Comparison of ENCODE assay signal across 11 mouse cellular contexts in genomic region chr17:80225142-80225541, GRCm38 (mm10). TPM values are rescaled to one million over a fixed set of nuclear protein-coding genes. Genes with fewer than 3 reads are reported as not detected.
DNase-seq lines count a peak whose midpoint lies in the region; ATAC-seq and TF ChIP-seq lines count a peak whose summit lies in the region.
"Not testable (repeated sequence)": the region's sequence is repeated elsewhere in the genome, so short reads cannot be mapped to it uniquely, and the experiment has no call there.
"Had no signal": no experiment of that assay in that cellular context is flagged by ENCODE, and none has a peak within 500 bp of the region (broad histone marks: within the 10 kb centered on the region; RNA-seq: fewer than 3 reads in every experiment).

No protein-coding gene starts in this region.

- H3K27ac ChIP-seq in bone marrow macrophage, adult 2 months (ENCODE audit: insufficient read depth, low read depth, low read length): peak overlapping the region; percentile 70; the same call in 1 of the 2 replicates
- H3K27ac ChIP-seq in heart, embryonic 11.5 days (ENCODE audit: low read depth, low read length): peak overlapping the region; percentile 92; the same call in 1 of the 2 replicates
- H3K27ac ChIP-seq in hindbrain, postnatal 0 days: peak overlapping the region; percentile 85; the same call in 1 of the 2 replicates
- peak overlapping the region; percentile 91; the same call in 1 of the 2 replicates for H3K27ac ChIP-seq in limb, embryonic 13.5 days
- not testable (repeated sequence) for H3K27ac ChIP-seq in macrophage
- peak overlapping the region; percentile 81; the same call in 1 of the 2 replicates for H3K27ac ChIP-seq in neural tube, embryonic 13.5 days (replicated peaks)

- H3K27me3 ChIP-seq in heart, embryonic 11.5 days (ENCODE audit: control insufficient read depth, insufficient read depth, low read length); hindbrain, postnatal 0 days (ENCODE audit: insufficient read depth, low read length); limb, embryonic 13.5 days; neural tube, embryonic 13.5 days: not testable (repeated sequence)

- H3K79me2 ChIP-seq in macrophage (ENCODE audit: inconsistent target): not testable (repeated sequence)

- WGBS in heart, embryonic 11.5 days (ENCODE audit: insufficient replicate concordance): 53% methylated on average over 5 of the region's 5 CpGs
- 51% methylated on average over 4 of the region's 5 CpGs for WGBS in hindbrain, postnatal 0 days
- 57% methylated on average over 5 of the region's 5 CpGs for WGBS in limb, embryonic 13.5 days
- 37% methylated on average over 4 of the region's 5 CpGs for WGBS in macrophage (ENCODE audit: missing documents)
- WGBS in neural tube, embryonic 13.5 days: 54% methylated on average over 5 of the region's 5 CpGs

- peak overlapping the region; percentile 90 for H3K9ac ChIP-seq in heart, embryonic 11.5 days (ENCODE audit: low read depth, low read length)
- H3K9ac ChIP-seq in hindbrain, postnatal 0 days (replicated peaks; ENCODE audit: low read length): 0 out of 2 replicates have a peak overlapping the region, but pooled peaks have one; percentile 60
- peak overlapping the region; percentile 77 for H3K9ac ChIP-seq in limb, embryonic 13.5 days
- peak overlapping the region; percentile 73 for H3K9ac ChIP-seq in neural tube, embryonic 13.5 days

- H3K4me3 ChIP-seq in bone marrow macrophage, adult 2 months (ENCODE audit: insufficient read depth, low read length): peak overlapping the region; percentile 71
- peak overlapping the region; percentile 69 for H3K4me3 ChIP-seq in heart, embryonic 11.5 days (ENCODE audit: low read depth, low read length)
- H3K4me3 ChIP-seq in hindbrain, postnatal 0 days (ENCODE audit: low read length): peak overlapping the region; percentile 57
- peak overlapping the region; percentile 62 for H3K4me3 ChIP-seq in limb, embryonic 13.5 days
- peak overlapping the region; percentile 67 for H3K4me3 ChIP-seq in macrophage (ENCODE audit: inconsistent target)
- H3K4me3 ChIP-seq in neural tube, embryonic 13.5 days: peak overlapping the region; percentile 56

- peak; percentile 32; the same call in 1 of the 2 replicates for ATAC-seq in erythroblast, adult 5-6 weeks (replicated peaks; ENCODE audit: low FRiP score, poor library complexity, severe bottlenecking)
- ATAC-seq in heart, embryonic 11.5 days (replicated peaks; ENCODE audit: insufficient number of reproducible peaks, low FRiP score, low TSS enrichment); hindbrain, postnatal 0 days; limb, embryonic 13.5 days (ENCODE audit: low FRiP score, low read depth): not testable (repeated sequence)
- ATAC-seq in neural tube, embryonic 13.5 days (ENCODE audit: low read depth): peak; percentile 2; the same call in 1 of the 2 replicates

- not testable (repeated sequence) for TF ChIP-seq POLR2A in bone marrow macrophage, adult 2 months (IDR thresholded peaks at IDR 0.05; ENCODE audit: borderline replicate concordance, low read depth, low read length)

- H3K4me1 ChIP-seq in bone marrow macrophage, adult 2 months (ENCODE audit: control insufficient read depth, insufficient read depth, low read length); heart, embryonic 11.5 days (ENCODE audit: control insufficient read depth, insufficient read depth, low read length); hindbrain, postnatal 0 days (ENCODE audit: insufficient read depth, low read length); limb, embryonic 13.5 days: not testable (repeated sequence)
- H3K4me1 ChIP-seq in neural tube, embryonic 13.5 days (replicated peaks): peaks cover 13% of the 10 kb centered on the region

- not testable (repeated sequence) for H3K36me3 ChIP-seq in heart, embryonic 11.5 days (ENCODE audit: control insufficient read depth, insufficient read depth, low read length); hindbrain, postnatal 0 days (ENCODE audit: insufficient read depth, low read length); limb, embryonic 13.5 days; macrophage (ENCODE audit: inconsistent target); neural tube, embryonic 13.5 days

- DNase-seq in 3134 (ENCODE audit: extremely low read depth, insufficient read length, low spot score): peak; percentile 22
- not testable (repeated sequence) for DNase-seq in hindbrain, postnatal 0 days (ENCODE audit: low spot score)

- peak overlapping the region; percentile 71 for H3K4me2 ChIP-seq in heart, embryonic 11.5 days
- peak overlapping the region; percentile 70 for H3K4me2 ChIP-seq in hindbrain, postnatal 0 days (ENCODE audit: low read depth, low read length)
- peak overlapping the region; percentile 76 for H3K4me2 ChIP-seq in limb, embryonic 13.5 days (replicated peaks)
- peak overlapping the region; percentile 61 for H3K4me2 ChIP-seq in neural tube, embryonic 13.5 days

- TF ChIP-seq CTCF in bone marrow macrophage, adult 2 months (IDR thresholded peaks at IDR 0.05; ENCODE audit: low read depth, low read length); hindbrain, postnatal 0 days (IDR thresholded peaks at IDR 0.05; ENCODE audit: low read depth): not testable (repeated sequence)

- H3K9me3 ChIP-seq in heart, embryonic 11.5 days (replicated peaks; ENCODE audit: control insufficient read depth, low read length); hindbrain, postnatal 0 days (ENCODE audit: low read length); limb, embryonic 13.5 days; neural tube, embryonic 13.5 days: not testable (repeated sequence)

RNA-seq across cellular contexts. Expression of gene Gemin6, which starts 0.9 kb away (rescaled TPM):
- 7.1 and 8.0 TPM in 2 replicates for polyA plus RNA-seq in bone marrow macrophage, adult 2 months (2012; ENCODE audit: insufficient read depth, insufficient read length, missing spikeins)
- 2.9 and 5.6 TPM in 2 replicates for total RNA-seq in erythroblast, adult 5-6 weeks (2015; ENCODE audit: low replicate concordance)
- total RNA-seq in erythroblast, adult 5-6 weeks (2017; ENCODE audit: low replicate concordance): 1.8 and 12.3 TPM in 2 replicates
- 32.0 and 35.1 TPM in 2 replicates for polyA plus RNA-seq in heart, embryonic 11.5 days (2014; fragmentation: Nextera tagmentation; extraction: Ambion mirVana)
- total RNA-seq in hindbrain, postnatal 0 days (2014; rRNA removed): 2.1 and 3.3 TPM in 2 replicates
- 17.9 and 19.1 TPM in 2 replicates for polyA plus RNA-seq in hindbrain, postnatal 0 days (2015; fragmentation: Nextera tagmentation; extraction: Ambion mirVana)
- polyA plus RNA-seq in limb, embryonic 13.5 days (2015; fragmentation: Nextera tagmentation; extraction: Ambion mirVana): 37.3 and 38.4 TPM in 2 replicates
- total RNA-seq in macrophage (2018; cell fraction: chromatin; rRNA removed): 1 to 10 TPM in 7 of 26 experiments, under 1 TPM in 5, not detected in 14; 0.68 to 3.5 (median 1.4) TPM
- 1 to 10 TPM; 1.8 to 7.3 (median 4.2) TPM for total RNA-seq in macrophage (2018; cell fraction: cytosol; rRNA removed)
- 1 to 10 TPM in 15 of 26 experiments, under 1 TPM in 5, not detected in 6; 0.50 to 4.6 (median 1.6) TPM for total RNA-seq in macrophage (2018; cell fraction: nucleus; rRNA removed)
- polyA plus RNA-seq in macrophage (2018): 4.2 to 14.9 TPM (median 4.6 TPM) in 3 replicates
- polyA plus RNA-seq in neural tube, embryonic 13.5 days (2015; fragmentation: Nextera tagmentation; extraction: Ambion mirVana): 21.5 and 23.7 TPM in 2 replicates

RNA-seq across cellular contexts. Expression of gene Ttc39d, which starts 17.9 kb away (rescaled TPM):
- not detected in 2 replicates for polyA plus RNA-seq in bone marrow macrophage, adult 2 months (2012; ENCODE audit: insufficient read depth, insufficient read length, missing spikeins)
- not detected in 2 replicates for total RNA-seq in erythroblast, adult 5-6 weeks (2015; ENCODE audit: low replicate concordance)
- not detected in 2 replicates for total RNA-seq in erythroblast, adult 5-6 weeks (2017; ENCODE audit: low replicate concordance)
- polyA plus RNA-seq in heart, embryonic 11.5 days (2014; fragmentation: Nextera tagmentation; extraction: Ambion mirVana): 0.24 TPM in 1 of 2 replicates, not detected in the other
- total RNA-seq in hindbrain, postnatal 0 days (2014; rRNA removed): not detected in 2 replicates
- polyA plus RNA-seq in hindbrain, postnatal 0 days (2015; fragmentation: Nextera tagmentation; extraction: Ambion mirVana): 0.09 TPM in 1 of 2 replicates, not detected in the other
- 0.10 and 0.17 TPM in 2 replicates for polyA plus RNA-seq in limb, embryonic 13.5 days (2015; fragmentation: Nextera tagmentation; extraction: Ambion mirVana)
- not detected for total RNA-seq in macrophage (2018; cell fraction: chromatin; rRNA removed)
- total RNA-seq in macrophage (2018; cell fraction: cytosol; rRNA removed): under 1 TPM in 1 of 26 experiments, not detected in 25; 0.05 TPM
- under 1 TPM in 1 of 26 experiments, not detected in 25; 0.21 TPM for total RNA-seq in macrophage (2018; cell fraction: nucleus; rRNA removed)
- not detected in 3 replicates for polyA plus RNA-seq in macrophage (2018)
- not detected in 2 replicates for polyA plus RNA-seq in neural tube, embryonic 13.5 days (2015; fragmentation: Nextera tagmentation; extraction: Ambion mirVana)
- total RNA-seq: granulocyte monocyte progenitor cell, adult 5-6 weeks; monocyte, adult 5-6 weeks had no signal
- polyA plus RNA-seq: spleen, adult 2 months had no signal

RNA-seq across cellular contexts. Expression of gene Srsf7, which starts 18.0 kb away (rescaled TPM):
- 83.7 and 102 TPM in 2 replicates for polyA plus RNA-seq in bone marrow macrophage, adult 2 months (2012; ENCODE audit: insufficient read depth, insufficient read length, missing spikeins)
- 90.1 and 116 TPM in 2 replicates for total RNA-seq in erythroblast, adult 5-6 weeks (2015; ENCODE audit: low replicate concordance)
- total RNA-seq in erythroblast, adult 5-6 weeks (2017; ENCODE audit: low replicate concordance): 89.8 and 90.9 TPM in 2 replicates
- polyA plus RNA-seq in heart, embryonic 11.5 days (2014; fragmentation: Nextera tagmentation; extraction: Ambion mirVana): 383 and 398 TPM in 2 replicates
- total RNA-seq in hindbrain, postnatal 0 days (2014; rRNA removed): 111 and 129 TPM in 2 replicates
- polyA plus RNA-seq in hindbrain, postnatal 0 days (2015; fragmentation: Nextera tagmentation; extraction: Ambion mirVana): 227 and 240 TPM in 2 replicates
- 721 and 736 TPM in 2 replicates for polyA plus RNA-seq in limb, embryonic 13.5 days (2015; fragmentation: Nextera tagmentation; extraction: Ambion mirVana)
- total RNA-seq in macrophage (2018; cell fraction: chromatin; rRNA removed): 100 to 1,000 TPM in 25 of 26 experiments, 10 to 100 TPM in 1; 85.5 to 244 (median 168) TPM
- total RNA-seq in macrophage (2018; cell fraction: cytosol; rRNA removed): 10 to 100 TPM; 42.1 to 61.8 (median 55.0) TPM
- total RNA-seq in macrophage (2018; cell fraction: nucleus; rRNA removed): 100 to 1,000 TPM in 15 of 26 experiments, 10 to 100 TPM in 11; 67.7 to 218 (median 114) TPM
- polyA plus RNA-seq in macrophage (2018): 52.8 to 163 TPM (median 66.6 TPM) in 3 replicates
- polyA plus RNA-seq in neural tube, embryonic 13.5 days (2015; fragmentation: Nextera tagmentation; extraction: Ambion mirVana): 470 and 550 TPM in 2 replicates
